Mouse (Mus musculus) CH12.LX (cell line): Measurements from ENCODE around the gene Lcmt2. TPM values are rescaled to one million over a fixed set of nuclear protein-coding genes. Genes with fewer than 3 reads are reported as not detected.

Source experiments
- DNase-seq: peaks from one replicate; pipeline ENCODE4 v3.0.0-alpha.2; 2013; ENCODE audit errors: extremely low read depth
- H3K27ac ChIP-seq: 2 replicates; pipeline ENCODE4 v1.5.1; 2012; ENCODE audit warnings: low read depth, mild to moderate bottlenecking, control low read depth, moderate library complexity; ENCODE audit not compliant: insufficient read depth
- H3K27me3 ChIP-seq: replicated peaks from 2 replicates; pipeline ENCODE3; 2012; ENCODE audit warnings: inconsistent platforms
- H3K36me3 ChIP-seq, 2 experiments: replicated peaks in 1 of 2; 2 replicates each; pipeline versions ENCODE3 to v1.6.1; 2012; ENCODE audit warnings: inconsistent platforms in 1 of 2, low read length in 1 of 2, mild to moderate bottlenecking in 1 of 2, mixed read lengths in 1 of 2, moderate library complexity in 1 of 2; ENCODE audit not compliant: control insufficient read depth in 1 of 2, insufficient read depth in 1 of 2
- H3K4me1 ChIP-seq, 2 experiments: 2 replicates each; pipeline ENCODE4 v1.6.1; 2012; ENCODE audit warnings: inconsistent platforms in 1 of 2, moderate library complexity in 1 of 2; ENCODE audit not compliant: insufficient read depth in 2 of 2, control insufficient read depth in 1 of 2
- H3K4me2 ChIP-seq: 2 replicates; pipeline ENCODE4 v1.6.1; 2012; ENCODE audit warnings: low read depth, mild to moderate bottlenecking, control low read depth; ENCODE audit not compliant: poor library complexity, insufficient read depth, severe bottlenecking
- H3K4me3 ChIP-seq, 3 experiments: fragments of 150-350 bp in 1 of 3; sonication (generic) in 1 of 3; replicated peaks in 1 of 3; 2 replicates each; pipeline versions ENCODE3 to v1.5.1; 2011 to 2012; ENCODE audit warnings: low read depth in 2 of 3, low read length in 2 of 3, mild to moderate bottlenecking in 2 of 3, moderate library complexity in 2 of 3, control low read depth in 1 of 3, improper control_type of control experiment in 1 of 3, inconsistent platforms in 1 of 3, mixed read lengths in 1 of 3; ENCODE audit not compliant: poor library complexity in 1 of 3
- H3K79me2 ChIP-seq: replicated peaks from 2 replicates; pipeline ENCODE4 v1.6.1; 2012; ENCODE audit warnings: mild to moderate bottlenecking, moderate library complexity; ENCODE audit not compliant: control insufficient read depth, poor library complexity, insufficient read depth, severe bottlenecking; ENCODE audit errors: extremely low read depth
- H3K9ac ChIP-seq: 2 replicates; pipeline ENCODE4 v1.6.1; 2012; ENCODE audit warnings: low read depth, mild to moderate bottlenecking, control low read depth, moderate library complexity; ENCODE audit not compliant: insufficient read depth
- H3K9me3 ChIP-seq: replicated peaks from 2 replicates; pipeline ENCODE3; 2012; ENCODE audit warnings: low read length, inconsistent platforms, mixed read lengths
- BHLHE40 ChIP-seq: IDR thresholded peaks from 2 replicates; pipeline ENCODE4 v1.6.1; 2011; ENCODE audit warnings: mild to moderate bottlenecking, low read depth, low read length, improper control_type of control experiment
- CHD1 ChIP-seq: IDR thresholded peaks from 2 replicates; pipeline ENCODE4 v1.6.1; 2012; ENCODE audit warnings: low read depth, low read length, improper control_type of control experiment, inconsistent platforms
- CHD2 ChIP-seq: IDR thresholded peaks from 2 replicates; pipeline ENCODE4 v1.6.1; 2011; ENCODE audit warnings: low read length, improper control_type of control experiment
- CTCF ChIP-seq, 2 experiments: IDR thresholded peaks in 1 of 2; conservative IDR thresholded peaks in 1 of 2; 2 replicates each; pipeline ENCODE4 v1.5.1; 2011 to 2012; ENCODE audit warnings: low read depth in 2 of 2, low read length in 2 of 2, improper control_type of control experiment in 1 of 2, inconsistent platforms in 1 of 2, mild to moderate bottlenecking in 1 of 2, moderate library complexity in 1 of 2
- E2F4 ChIP-seq: IDR thresholded peaks from 2 replicates; pipeline ENCODE4 v1.6.1; 2011; ENCODE audit warnings: low read depth, low read length, improper control_type of control experiment; ENCODE audit not compliant: insufficient replicate concordance
- ELF1 ChIP-seq: IDR thresholded peaks from 2 replicates; pipeline ENCODE4 v1.6.1; 2014; ENCODE audit warnings: low read depth, mild to moderate bottlenecking, inconsistent platforms, low read length, improper control_type of control experiment
- EP300 ChIP-seq: IDR thresholded peaks from 2 replicates; pipeline ENCODE4 v1.6.1; 2011; ENCODE audit warnings: low read length, improper control_type of control experiment
- ETS1 ChIP-seq: conservative IDR thresholded peaks from 2 replicates; pipeline ENCODE4 v1.6.1; 2012; ENCODE audit warnings: low read depth, mild to moderate bottlenecking, inconsistent platforms, low read length, improper control_type of control experiment, moderate library complexity
- GABPA ChIP-seq: IDR thresholded peaks from 2 replicates; pipeline ENCODE4 v1.6.1; 2012; ENCODE audit warnings: low read depth, low read length, improper control_type of control experiment, inconsistent platforms; ENCODE audit not compliant: insufficient replicate concordance
- HCFC1 ChIP-seq: IDR thresholded peaks from 2 replicates; pipeline ENCODE4 v1.6.1; 2012; ENCODE audit warnings: low read depth, mild to moderate bottlenecking, inconsistent platforms, low read length, improper control_type of control experiment
- IRF4 ChIP-seq: IDR thresholded peaks from 2 replicates; pipeline ENCODE4 v1.6.1; 2014; ENCODE audit warnings: low read depth, mild to moderate bottlenecking, inconsistent platforms, low read length, improper control_type of control experiment
- JUN ChIP-seq: IDR thresholded peaks from 2 replicates; pipeline ENCODE4 v1.6.1; 2011; ENCODE audit warnings: low read depth, mild to moderate bottlenecking, low read length, improper control_type of control experiment, moderate library complexity; ENCODE audit not compliant: insufficient read depth
- JUND ChIP-seq: conservative IDR thresholded peaks from 2 replicates; pipeline ENCODE4 v1.6.1; 2011; ENCODE audit warnings: low read depth, low read length, improper control_type of control experiment
- KAT2A ChIP-seq: IDR thresholded peaks from 2 replicates; pipeline ENCODE4 v1.6.1; 2012; ENCODE audit warnings: low read length, improper control_type of control experiment, inconsistent platforms; ENCODE audit not compliant: insufficient replicate concordance
- MAFK ChIP-seq: IDR thresholded peaks from 2 replicates; pipeline ENCODE4 v1.6.1; 2011; ENCODE audit warnings: low read length, improper control_type of control experiment; ENCODE audit not compliant: insufficient replicate concordance
- MAX ChIP-seq: IDR thresholded peaks from 2 replicates; pipeline ENCODE4 v1.6.1; 2011; ENCODE audit warnings: low read length, improper control_type of control experiment
- MAZ ChIP-seq: IDR thresholded peaks from 2 replicates; pipeline ENCODE4 v1.6.1; 2012; ENCODE audit warnings: low read depth, mild to moderate bottlenecking, inconsistent platforms, low read length, improper control_type of control experiment, moderate library complexity
- MEF2A ChIP-seq: IDR thresholded peaks from 2 replicates; pipeline ENCODE4 v1.6.1; 2014; ENCODE audit warnings: low read depth, mild to moderate bottlenecking, inconsistent platforms, low read length, improper control_type of control experiment, borderline replicate concordance
- MXI1 ChIP-seq: IDR thresholded peaks from 2 replicates; pipeline ENCODE4 v1.6.1; 2011; ENCODE audit warnings: mild to moderate bottlenecking, low read depth, low read length, improper control_type of control experiment
- MYC ChIP-seq: IDR thresholded peaks from 2 replicates; pipeline ENCODE4 v1.6.1; 2011; ENCODE audit warnings: low read depth, mild to moderate bottlenecking, improper control_type of control experiment, low read length
- NELFE ChIP-seq: IDR thresholded peaks from 2 replicates; pipeline ENCODE4 v1.6.1; 2011; ENCODE audit warnings: low read depth, low read length, improper control_type of control experiment
- NRF1 ChIP-seq: IDR thresholded peaks from 2 replicates; pipeline ENCODE4 v1.6.1; 2014; ENCODE audit warnings: low read depth, mild to moderate bottlenecking, inconsistent platforms, low read length, improper control_type of control experiment, moderate library complexity
- PAX5 ChIP-seq: IDR thresholded peaks from 2 replicates; pipeline ENCODE4 v1.6.1; 2012; ENCODE audit warnings: low read length, inconsistent platforms, mixed read lengths
- POLR2A ChIP-seq: IDR thresholded peaks from 2 replicates; pipeline ENCODE4 v1.6.1; 2011; ENCODE audit warnings: low read depth, mild to moderate bottlenecking, improper control_type of control experiment, low read length
- POLR2AphosphoS2 ChIP-seq: IDR thresholded peaks from 2 replicates; pipeline ENCODE4 v1.6.1; 2011; ENCODE audit warnings: low read depth, low read length, improper control_type of control experiment
- RAD21 ChIP-seq: IDR thresholded peaks from 2 replicates; pipeline ENCODE4 v1.6.1; 2011; ENCODE audit warnings: low read depth, mild to moderate bottlenecking, low read length, improper control_type of control experiment, moderate library complexity
- RCOR1 ChIP-seq: conservative IDR thresholded peaks from 2 replicates; pipeline ENCODE4 v1.6.1; 2012; ENCODE audit warnings: low read depth, mild to moderate bottlenecking, inconsistent platforms, low read length, improper control_type of control experiment
- SIN3A ChIP-seq: IDR thresholded peaks from 2 replicates; pipeline ENCODE4 v1.6.1; 2012; ENCODE audit warnings: low read length, improper control_type of control experiment, inconsistent platforms
- SMC3 ChIP-seq: IDR thresholded peaks from 2 replicates; pipeline ENCODE4 v1.6.1; 2011; ENCODE audit warnings: low read depth, low read length, improper control_type of control experiment
- TBP ChIP-seq: conservative IDR thresholded peaks from 2 replicates; pipeline ENCODE4 v1.6.1; 2011; ENCODE audit warnings: low read depth, low read length, improper control_type of control experiment
- TCF12 ChIP-seq: IDR thresholded peaks from 2 replicates; pipeline ENCODE4 v1.6.1; 2014; ENCODE audit warnings: low read depth, mild to moderate bottlenecking, inconsistent platforms, low read length, improper control_type of control experiment
- UBTF ChIP-seq: IDR thresholded peaks from 2 replicates; pipeline ENCODE4 v1.6.1; 2012; ENCODE audit warnings: low read depth, mild to moderate bottlenecking, inconsistent platforms, low read length, improper control_type of control experiment, moderate library complexity
- USF1 ChIP-seq: IDR thresholded peaks from 2 replicates; pipeline ENCODE4 v1.6.1; 2014; ENCODE audit warnings: low read depth, mild to moderate bottlenecking, inconsistent platforms, low read length, improper control_type of control experiment
- USF2 ChIP-seq: conservative IDR thresholded peaks from 2 replicates; pipeline ENCODE4 v1.6.1; 2011; ENCODE audit warnings: low read depth, low read length, improper control_type of control experiment
- ZC3H11A ChIP-seq: IDR thresholded peaks from 2 replicates; pipeline ENCODE4 v1.6.1; 2012; ENCODE audit warnings: low read depth, mild to moderate bottlenecking, inconsistent platforms, low read length, improper control_type of control experiment
- ZKSCAN1 ChIP-seq: IDR thresholded peaks from 2 replicates; pipeline ENCODE4 v1.6.1; 2012; ENCODE audit warnings: low read depth, inconsistent platforms, low read length, improper control_type of control experiment, borderline replicate concordance
- ZMIZ1 ChIP-seq: IDR thresholded peaks from 2 replicates; pipeline ENCODE4 v1.6.1; 2012; ENCODE audit warnings: low read depth, mild to moderate bottlenecking, inconsistent platforms, low read length, improper control_type of control experiment
- ZNF384 ChIP-seq: IDR thresholded peaks from 2 replicates; pipeline ENCODE4 v1.6.1; 2012; ENCODE audit warnings: low read depth, low read length, improper control_type of control experiment, inconsistent platforms
- dilution Hi-C: fragments of 300-500 bp; cut with MboI; formaldehyde crosslinking; loops from 2 replicates; pipeline ENCODE4 v1.14.3; 2020; ENCODE audit warnings: low sequenced_read_pairs; ENCODE audit not compliant: extremely low pct_unique_long_range_greater_than_20kb, extremely low pct_ligation_motif_present
- in situ Hi-C: fragments of 300-500 bp; cut with MboI; formaldehyde crosslinking; loops from 3 replicates; pipeline ENCODE4 v1.14.3; 2019; ENCODE audit warnings: low sequenced_read_pairs, low pct_ligation_motif_present, low pct_unique_long_range_greater_than_20kb, mixed read lengths
- polyA plus RNA-seq: library from polyadenylated mRNA; unstranded; fragments of >175 nt; gene quantifications from 2 replicates; pipeline ENCODE4 v1.2.1, GENCODE M21; 2012; ENCODE audit warnings: low read depth; ENCODE audit not compliant: insufficient read length
- total RNA-seq, 2 experiments: library from RNA; depleted of rRNA; stranded (reverse); fragments of 300-350 nt in 1 of 2; fragments of >200 nt in 1 of 2; gene quantifications; 2 replicates each; pipeline ENCODE4 v1.2.3; 2012 to 2014

Gene Lcmt2
- total and polyA plus RNA-seq, 3 experiments, result 6.4 to 12.3 (median 9.3) TPM

DNA sequence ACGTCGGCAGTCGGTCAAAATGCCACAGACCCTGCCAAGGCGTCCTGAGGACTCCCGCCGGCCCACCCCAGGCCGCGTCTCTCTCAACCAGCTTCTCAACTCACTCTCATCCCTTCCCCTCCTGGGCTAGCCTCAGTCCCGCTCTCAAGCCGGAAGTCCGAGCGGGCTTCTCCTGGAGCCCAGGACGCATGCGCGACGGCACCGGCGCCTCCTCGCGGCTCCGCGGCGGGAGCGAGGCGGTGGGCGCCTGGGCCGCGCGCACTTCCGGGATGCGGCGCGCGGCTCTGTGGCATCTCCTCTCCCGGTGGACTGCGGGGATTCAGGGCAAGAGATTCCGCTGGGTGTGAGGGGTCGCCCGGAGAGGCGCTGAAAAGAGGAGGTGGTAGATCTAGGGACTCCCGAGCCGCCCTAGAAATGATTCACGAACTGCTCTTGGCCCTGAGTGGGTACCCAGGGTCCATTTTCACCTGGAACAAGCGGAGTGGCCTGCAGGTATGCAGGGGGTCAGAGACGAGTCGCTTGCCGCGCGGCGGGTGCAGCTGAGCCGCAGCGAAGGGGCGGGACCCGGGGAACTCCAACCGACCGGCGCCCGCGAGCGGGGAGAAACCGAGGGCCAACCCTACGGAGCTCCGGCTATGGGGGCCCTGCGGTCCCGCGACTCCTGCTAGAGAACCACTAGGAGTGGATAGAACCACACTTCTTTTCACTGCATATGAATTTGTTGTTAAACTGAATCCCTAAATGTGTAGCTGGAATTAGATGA is 30.7 kb upstream of the Lcmt2 start, which contains the start of gene Zscan29:
Zscan29 (minus strand) TSS at position 146 of the 763 bp plus-strand sequence.
- peaks cover 24% of the 10 kb centered on the region for H3K79me2 ChIP-seq
- TF ChIP-seq PAX5 (no peak), TBP (peak; percentile 66), E2F4 (no peak), GABPA (no peak), SMC3 (no peak), MYC (no peak), CTCF (conservative IDR thresholded peaks at IDR 0.05 in 1 of 2, IDR thresholded peaks at IDR 0.05 in 1 of 2; ENCODE audit: low read depth in 2 of 2, low read length in 2 of 2) (peak in 1 of 2 experiments; percentile 37; a peak in 1 of 4 replicates), HCFC1 (peak; percentile 33), MXI1 (peak; percentile 72), MAZ (no peak), ZC3H11A (no peak), TCF12 (peak; percentile 81), EP300 (no peak), RCOR1 (no peak), USF1 (no peak), ETS1 (no peak), RAD21 (no peak), MEF2A (0 out of 2 replicates have a peak, but pooled peaks have one; percentile 28), IRF4 (peak; percentile 37; the same call in 1 of the 2 replicates), ZKSCAN1 (no peak), ZNF384 (no peak), SIN3A (no peak), MAFK (no peak), JUN (no peak), NRF1 (peak; percentile 95), MAX (no peak), POLR2A (peak; percentile 95), ZMIZ1 (peak; percentile 75; the same call in 1 of the 2 replicates), UBTF (peak; percentile 62), ELF1 (peak; percentile 99), CHD1 (no peak), BHLHE40 (no peak), USF2 (no peak), CHD2 (no peak), NELFE (peak; percentile 90), KAT2A (no peak), JUND (no peak), POLR2AphosphoS2 (peak; percentile 58; the same call in 1 of the 2 replicates)
- TF ChIP-seq, all 38 proteins: peak for 14
- peak within 1 kb of the TSS; percentile 97 for H3K4me2 ChIP-seq
- H3K4me3 ChIP-seq, result peak within 1 kb of the TSS; percentile 55 to 87 (median 70)
- H3K27me3 ChIP-seq, result no peaks in the 10 kb centered on the region
- H3K9me3 ChIP-seq, result no peaks in the 10 kb centered on the region
- peak; percentile 88 for DNase-seq
- in situ Hi-C loops, result no loop called here
- H3K4me1 ChIP-seq, result peaks cover 4 to 32% of the 10 kb centered on the region in 2 experiments; a peak in 3 of 4 replicates
- dilution Hi-C loops, result no loop called here
- H3K9ac ChIP-seq, result peak within 1 kb of the TSS; percentile 87
- H3K27ac ChIP-seq, result peak within 1 kb of the TSS; percentile 46
- peaks cover 23 to 50% of the 10 kb centered on the region in 2 experiments for H3K36me3 ChIP-seq
